Mouse (Mus musculus) limb, embryonic 14.5 days (tissue): ENCODE measurements at regions not wholly inside any gene's neighbourhood (a gene's known extent, or its start where the extent isn't known, plus 50 kb on each side); places are given as distances from the start of the nearest gene placed in this dataset.
A peak's percentile ranks its signal among the peaks of the same experiment; 100 is the strongest.

Source experiments
- ATAC-seq: fragments of 200-750 bp; cut with Nextera tagmentation; 2 replicates; pipeline ENCODE4 v1.8.0; 2017; ENCODE audit warnings: low read depth, moderate number of reproducible peaks, moderate TSS enrichment; ENCODE audit not compliant: low FRiP score
- DNase-seq: peaks from one replicate; pipeline ENCODE4 v3.0.0-alpha.2; 2015; ENCODE audit warnings: low spot score
- H3K27ac ChIP-seq: fragments of 300-500 bp; sonication (generic); replicated peaks from 2 replicates; pipeline ENCODE4 v1.5.1; 2014; ENCODE audit warnings: low read depth, mild to moderate bottlenecking, low read length, moderate library complexity, mixed read lengths
- H3K27me3 ChIP-seq: fragments of 300-500 bp; sonication (generic); 2 replicates; pipeline ENCODE4 v1.6.1; 2014; ENCODE audit warnings: low read length, mixed read lengths; ENCODE audit not compliant: control insufficient read depth, insufficient read depth
- H3K36me3 ChIP-seq: fragments of 300-500 bp; sonication (generic); 2 replicates; pipeline ENCODE4 v1.6.1; 2014; ENCODE audit warnings: mild to moderate bottlenecking, low read length, moderate library complexity, mixed read lengths; ENCODE audit not compliant: control insufficient read depth, insufficient read depth
- H3K4me1 ChIP-seq: fragments of 300-500 bp; sonication (generic); 2 replicates; pipeline ENCODE4 v1.6.1; 2014; ENCODE audit warnings: antibody characterized with exemption, low read length, mixed read lengths; ENCODE audit not compliant: control insufficient read depth, insufficient read depth
- H3K4me2 ChIP-seq: fragments of 300-500 bp; sonication (generic); replicated peaks from 2 replicates; pipeline ENCODE4 v1.6.1; 2014; ENCODE audit warnings: low read depth, mild to moderate bottlenecking, low read length, moderate library complexity; ENCODE audit not compliant: severe bottlenecking
- H3K4me3 ChIP-seq: fragments of 300-500 bp; sonication (generic); replicated peaks from 2 replicates; pipeline ENCODE4 v1.5.1; 2014; ENCODE audit warnings: low read length
- H3K9ac ChIP-seq: fragments of 300-500 bp; sonication (generic); 2 replicates; pipeline ENCODE4 v1.6.1; 2014; ENCODE audit warnings: mild to moderate bottlenecking, low read depth, low read length, moderate library complexity; ENCODE audit not compliant: severe bottlenecking
- H3K9me3 ChIP-seq: fragments of 300-500 bp; sonication (generic); 2 replicates; pipeline ENCODE4 v1.6.1; 2016; ENCODE audit warnings: low read length; ENCODE audit not compliant: control insufficient read depth
- POLR2A ChIP-seq: fragments of 200-500 bp; IDR thresholded peaks from 2 replicates; pipeline ENCODE4 v1.8.0; 2012; ENCODE audit warnings: inconsistent platforms, mild to moderate bottlenecking, moderate library complexity, borderline replicate concordance; ENCODE audit not compliant: insufficient read depth, insufficient read length; ENCODE audit errors: extremely low read depth
- WGBS: fragments of 180-500 bp; shearing (Covaris S2); extraction: QIAGEN DNeasy Blood & Tissue Kit; methylation state at CpG from one replicate; pipeline ENCODE4 v1.1.7; 2014; 5-methylcytosine and 5-hydroxymethylcytosine counted together

DNA sequence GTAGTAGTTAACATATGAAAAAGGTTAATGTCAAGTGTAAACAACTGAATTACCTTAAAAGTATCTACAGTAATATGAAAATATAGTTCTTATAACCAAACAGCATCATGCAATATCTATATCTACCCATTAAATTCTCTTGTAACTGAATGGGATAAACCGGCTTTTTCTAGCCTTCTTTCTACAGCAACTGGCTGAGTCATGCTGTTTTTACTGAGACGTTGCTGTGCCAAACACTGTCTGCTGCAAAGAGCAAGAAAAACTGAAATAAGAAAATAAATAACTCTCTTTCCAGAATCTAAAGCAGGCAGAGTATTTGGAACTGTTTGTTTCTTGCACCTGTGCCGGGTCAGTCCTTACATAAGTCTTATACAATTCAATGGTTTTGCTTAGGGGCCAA lies 74.0 kb downstream of the Nxf2 start:
- TF ChIP-seq POLR2A: no peak
- Histone ChIP-seq H3K4me1 (no peaks in the 10 kb centered on the region), H3K27me3 (no peaks in the 10 kb centered on the region), H3K4me2 (no peak overlapping the region), H3K27ac (no peak overlapping the region), H3K9me3 (no peaks in the 10 kb centered on the region), H3K9ac (no peak overlapping the region), H3K4me3 (no peak overlapping the region), H3K36me3 (no peaks in the 10 kb centered on the region)
- ATAC-seq (no peak), DNase-seq (no peak)
- 75% methylated on average over 3 of the region's 3 CpGs for WGBS

DNA sequence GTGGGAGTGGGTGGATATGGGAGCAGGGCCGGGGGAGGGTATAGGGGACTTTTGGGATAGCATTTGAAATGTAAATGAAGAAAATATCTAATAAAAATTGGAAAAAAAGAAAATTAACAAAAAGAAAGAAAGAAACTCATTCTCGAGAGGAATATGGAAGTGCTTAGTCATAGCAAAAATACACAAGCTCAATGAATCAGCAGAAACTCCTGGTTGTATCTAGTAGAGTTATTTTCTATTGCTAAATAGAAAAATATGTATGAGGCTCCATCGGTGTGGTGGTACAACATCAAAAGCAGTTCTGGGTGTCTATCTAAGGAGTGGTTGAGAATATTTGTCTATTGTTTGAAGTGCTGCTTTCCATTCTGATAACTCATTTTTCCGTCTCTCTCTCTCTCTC lies 74.9 kb downstream of the Nxf2 start:
- H3K27ac ChIP-seq: no peak overlapping the region
- H3K9me3 ChIP-seq: no peaks in the 10 kb centered on the region
- DNase-seq: no peak
- H3K4me2 ChIP-seq: no peak overlapping the region
- H3K4me1 ChIP-seq: no peaks in the 10 kb centered on the region
- TF ChIP-seq POLR2A: no peak
- H3K9ac ChIP-seq: no peak overlapping the region
- no peak for ATAC-seq
- no peaks in the 10 kb centered on the region for H3K27me3 ChIP-seq
- H3K36me3 ChIP-seq: no peaks in the 10 kb centered on the region
- no peak overlapping the region for H3K4me3 ChIP-seq
- 94% methylated on average over 4 of the region's 4 CpGs for WGBS

DNA sequence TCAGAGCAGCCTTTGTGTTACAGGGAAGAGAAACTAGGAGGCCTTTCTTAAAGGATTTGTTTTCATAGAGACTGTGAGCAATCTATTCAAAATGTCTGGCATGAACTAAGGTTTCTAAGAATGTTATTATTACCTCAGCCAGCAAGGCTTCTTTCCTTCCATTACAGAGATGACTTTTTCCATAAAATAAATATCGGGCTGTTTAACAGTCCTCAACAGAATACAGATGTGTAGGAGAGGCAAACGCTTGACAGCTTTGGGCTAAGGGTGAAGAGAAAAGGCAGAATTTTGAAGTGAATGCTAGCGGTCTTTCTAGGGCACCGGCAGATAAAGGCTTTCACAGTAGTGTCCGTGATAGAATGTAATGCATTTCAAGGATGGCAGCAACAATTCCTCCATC lies 73.3 kb upstream of the Armcx2 start:
- Histone ChIP-seq H3K27ac (peak overlapping the region; percentile 44), H3K9me3 (no peaks in the 10 kb centered on the region), H3K4me1 (no peaks in the 10 kb centered on the region), H3K36me3 (no peaks in the 10 kb centered on the region), H3K4me3 (no peak overlapping the region), H3K9ac (no peak overlapping the region), H3K27me3 (no peaks in the 10 kb centered on the region), H3K4me2 (no peak overlapping the region)
- 58% methylated on average over 5 of the region's 5 CpGs for WGBS
- DNase-seq (peak; percentile 11), ATAC-seq (no peak)
- no peak for TF ChIP-seq POLR2A

DNA sequence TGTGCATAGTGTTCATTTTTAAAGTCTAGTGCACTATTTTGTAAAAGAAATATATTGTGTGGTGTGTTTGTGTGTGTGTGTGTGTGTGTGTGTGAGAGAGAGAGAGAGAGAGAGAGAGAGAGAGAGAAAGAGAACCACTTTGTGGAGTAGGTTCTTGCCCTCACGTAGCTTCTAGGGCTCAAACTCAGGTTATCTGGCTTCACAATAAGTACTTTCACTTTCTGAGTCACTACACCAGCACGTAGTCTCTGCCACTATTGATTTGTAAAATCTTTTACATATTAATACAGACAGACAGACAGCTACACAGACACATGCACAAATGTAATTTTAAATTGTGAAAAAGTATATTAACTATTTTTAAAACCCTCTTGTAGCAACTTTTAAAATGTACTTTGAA lies 70.9 kb upstream of the Armcx2 start:
- ATAC-seq (no peak), DNase-seq (no peak)
- no peaks in the 10 kb centered on the region for H3K4me1 ChIP-seq
- H3K4me3 ChIP-seq: no peak overlapping the region
- no peak overlapping the region for H3K9ac ChIP-seq
- no peak overlapping the region for H3K27ac ChIP-seq
- H3K4me2 ChIP-seq: no peak overlapping the region
- no peaks in the 10 kb centered on the region for H3K27me3 ChIP-seq
- 74% methylated on average over 2 of the region's 2 CpGs for WGBS
- no peaks in the 10 kb centered on the region for H3K9me3 ChIP-seq
- TF ChIP-seq POLR2A: no peak
- H3K36me3 ChIP-seq: no peaks in the 10 kb centered on the region

DNA sequence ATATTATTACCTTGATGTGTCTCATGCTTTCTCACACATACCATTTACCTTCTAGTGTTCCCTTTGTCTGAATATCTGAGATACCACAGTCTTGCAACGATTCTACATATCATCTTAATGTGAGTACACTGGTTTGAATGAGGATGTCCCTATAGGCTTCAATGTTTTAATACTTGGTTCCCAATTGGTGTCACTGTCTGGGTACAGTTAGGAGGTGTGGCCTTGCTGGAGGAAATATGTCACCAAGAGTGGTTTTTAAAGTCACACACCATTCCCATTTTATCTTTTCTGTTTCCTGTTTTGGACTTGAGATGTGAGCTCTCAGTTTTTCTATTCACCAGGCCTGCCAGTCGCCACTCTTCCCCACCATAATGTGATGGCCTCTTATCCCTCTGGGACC lies 69.8 kb upstream of the Armcx2 start:
- 61% methylated on average over 2 of the region's 2 CpGs for WGBS
- H3K36me3 ChIP-seq: no peaks in the 10 kb centered on the region
- H3K27me3 ChIP-seq: no peaks in the 10 kb centered on the region
- DNase-seq (no peak), ATAC-seq (no peak)
- no peak overlapping the region for H3K4me3 ChIP-seq
- no peak overlapping the region for H3K4me2 ChIP-seq
- no peaks in the 10 kb centered on the region for H3K9me3 ChIP-seq
- H3K4me1 ChIP-seq: no peaks in the 10 kb centered on the region
- no peak overlapping the region for H3K27ac ChIP-seq
- TF ChIP-seq POLR2A: no peak
- H3K9ac ChIP-seq: no peak overlapping the region

DNA sequence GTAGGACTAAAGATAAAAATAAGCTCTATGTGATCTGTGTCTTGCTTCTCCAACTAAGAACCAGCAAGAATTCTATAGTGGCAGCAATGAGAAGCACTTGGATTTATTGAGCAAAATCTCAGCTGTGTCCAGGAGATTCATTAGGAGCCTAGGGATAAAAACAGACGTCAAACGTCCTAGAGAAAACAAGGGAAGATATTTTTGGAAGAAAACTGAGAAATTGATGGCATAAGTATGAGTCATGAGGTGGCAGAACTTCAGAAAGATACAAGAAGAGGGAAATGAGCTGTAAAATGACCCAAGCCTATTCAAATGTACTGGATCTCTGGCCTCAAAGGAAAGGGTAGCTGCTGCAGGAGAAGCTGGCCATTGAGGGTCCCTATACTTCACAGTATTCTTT lies 65.7 kb upstream of the Armcx2 start:
- ATAC-seq (no peak), DNase-seq (no peak)
- Histone ChIP-seq H3K4me1 (no peaks in the 10 kb centered on the region), H3K36me3 (no peaks in the 10 kb centered on the region), H3K27me3 (no peaks in the 10 kb centered on the region), H3K27ac (no peak overlapping the region), H3K9ac (no peak overlapping the region), H3K9me3 (no peaks in the 10 kb centered on the region), H3K4me3 (no peak overlapping the region), H3K4me2 (no peak overlapping the region)
- 23% methylated on average over 2 of the region's 2 CpGs for WGBS
- no peak for TF ChIP-seq POLR2A
